Mouse (Mus musculus) heart, adult 2 months (tissue): ENCODE data around the gene Osbp2.

Experiments used
- CTCF ChIP-seq: fragments of 200-600 bp; IDR thresholded peaks from 2 replicates; pipeline ENCODE4 v1.8.1; 2022; ENCODE audit warnings: antibody characterized with exemption, mild to moderate bottlenecking, moderate library complexity
- EP300 ChIP-seq: fragments of 200-500 bp; IDR thresholded peaks from 2 replicates; pipeline ENCODE4 v1.6.1; 2011; ENCODE audit warnings: low read depth, low read length, control low read depth; ENCODE audit not compliant: insufficient read depth
- POLR2A ChIP-seq: fragments of 200-500 bp; IDR thresholded peaks from 2 replicates; pipeline ENCODE4 v1.6.1; 2011; ENCODE audit warnings: mild to moderate bottlenecking, low read depth, low read length, control low read depth; ENCODE audit not compliant: insufficient read depth

- peak; percentile 21 for TF ChIP-seq CTCF
- no peak for TF ChIP-seq POLR2A
- TF ChIP-seq EP300 = no peak
These were observed 59.1 kb downstream of the Osbp2 start for GRCm38 (mm10) chr11:3804639-3805038.
